Mouse (Mus musculus) cerebellum, adult 2 months (tissue): Measurements from ENCODE around the gene Scaf11.

ENCODE experiments used
- CTCF ChIP-seq: fragments of 200-500 bp; IDR thresholded peaks from 2 replicates; pipeline ENCODE4 v1.5.1; 2011; ENCODE audit warnings: low read depth, mild to moderate bottlenecking, control low read depth, low read length, moderate library complexity, borderline replicate concordance; ENCODE audit not compliant: insufficient read depth
- POLR2A ChIP-seq: fragments of 200-500 bp; IDR thresholded peaks from 2 replicates; pipeline ENCODE4 v1.6.1; 2011; ENCODE audit warnings: low read length, control low read depth, borderline replicate concordance; ENCODE audit not compliant: insufficient read depth

DNA sequence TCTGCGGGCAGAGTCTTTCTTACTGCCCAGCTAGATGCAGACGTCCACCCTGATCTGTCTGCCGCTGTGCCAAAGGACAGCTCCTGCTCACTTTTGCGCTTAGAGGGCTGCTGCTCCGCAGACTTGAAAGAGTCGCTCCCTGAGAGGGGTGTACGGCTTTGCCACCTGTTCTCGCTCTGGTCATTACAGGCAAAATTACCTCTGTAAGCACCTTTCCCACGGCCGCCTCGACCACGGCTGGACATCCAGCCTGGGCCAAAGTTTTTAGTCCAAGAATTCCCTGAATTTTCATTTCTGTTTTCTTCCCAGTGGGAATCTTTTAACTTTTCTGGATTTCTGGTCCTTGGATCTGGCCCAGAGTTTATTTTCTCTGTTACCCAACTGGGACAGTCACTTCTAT is 42.5 kb downstream of the Scaf11 start:
- no peak for TF ChIP-seq CTCF
- TF ChIP-seq POLR2A: no peak
